Mouse (Mus musculus): ENCODE data around the gene Clec2g.

The Clec2g gene

DNA sequence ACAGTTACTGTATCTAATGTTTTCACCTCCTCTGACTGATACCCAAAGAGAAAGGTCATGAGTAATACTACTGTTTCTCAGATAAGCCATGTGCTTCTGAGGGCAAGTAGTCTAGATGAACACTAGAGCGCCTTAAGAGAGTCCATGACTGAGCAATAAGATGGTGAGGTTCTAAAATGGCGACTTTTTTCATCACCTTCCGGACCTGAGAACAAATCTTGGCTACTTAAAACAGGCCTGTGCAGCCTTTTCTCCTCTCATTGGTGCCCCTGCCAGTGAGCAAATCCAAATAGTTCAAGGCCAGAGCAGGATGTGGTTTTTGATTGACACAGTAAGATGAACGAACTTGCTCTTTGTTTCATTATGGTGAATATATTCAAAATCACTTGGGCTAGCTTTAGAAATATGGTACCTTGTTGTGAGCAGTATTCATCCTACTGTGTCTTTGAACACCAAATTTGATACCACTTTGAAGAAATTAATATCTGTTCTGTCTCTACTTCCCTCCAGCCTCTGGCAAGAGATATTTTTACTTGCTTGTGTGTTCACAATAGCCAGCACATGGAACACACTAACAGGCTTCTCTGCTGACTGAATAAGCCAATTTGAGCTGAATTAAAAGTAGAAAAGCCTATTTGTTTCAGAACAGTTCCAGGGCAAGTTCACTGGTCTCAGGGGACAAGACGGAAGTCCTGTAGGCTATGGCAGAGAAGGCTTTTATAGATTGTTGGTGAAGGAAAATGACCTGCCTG lies 38.7 kb downstream of the Clec2g start:
- WGBS = 82% methylated on average over 5 of the region's 5 CpGs

DNA sequence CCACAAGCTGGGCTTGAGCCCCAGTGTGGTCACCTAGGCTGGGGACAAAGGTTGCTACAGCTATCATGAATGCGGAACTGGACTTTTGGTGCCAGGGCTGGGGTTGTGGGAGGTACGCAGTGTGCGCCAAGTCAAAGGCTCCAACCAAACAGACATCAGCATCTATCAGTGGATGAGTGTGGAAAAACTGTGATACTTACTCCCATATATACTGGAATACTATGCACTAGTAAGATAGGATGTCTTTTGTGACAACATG lies 39.2 kb downstream of the Clec2g start:
- WGBS = 97% methylated on average over 3 of the region's 3 CpGs

GRCm38 (mm10) chr6:128981951-128982541 lies 47.9 kb downstream of the Clec2g start:
- WGBS = 76% methylated on average over 4 of the region's 4 CpGs

DNA sequence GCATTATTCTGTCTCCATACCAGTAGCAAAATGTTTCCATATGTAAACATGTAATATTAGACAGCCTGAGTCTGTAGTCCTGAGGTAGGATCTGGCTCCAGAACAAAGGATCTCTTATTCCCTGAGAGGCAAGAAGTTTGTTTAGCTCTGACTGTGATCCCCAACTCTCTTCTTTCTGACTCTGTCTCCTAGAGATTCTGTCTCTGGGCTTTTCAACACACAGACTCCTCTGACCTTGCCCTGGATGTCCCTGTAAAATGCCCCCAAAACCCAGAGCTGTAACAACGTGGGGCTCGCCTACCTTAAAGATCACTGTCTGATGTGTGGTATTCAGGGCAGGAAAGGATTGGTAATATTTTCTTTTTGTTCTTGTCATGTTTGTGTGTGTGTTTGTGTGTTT lies 58.2 kb downstream of the Clec2g start:
- 50% methylated on average over 2 of the region's 2 CpGs for WGBS

GRCm38 (mm10) chr6:128992753-128993152 lies 58.6 kb downstream of the Clec2g start:
- WGBS = 33% methylated on average over 3 of the region's 3 CpGs

DNA sequence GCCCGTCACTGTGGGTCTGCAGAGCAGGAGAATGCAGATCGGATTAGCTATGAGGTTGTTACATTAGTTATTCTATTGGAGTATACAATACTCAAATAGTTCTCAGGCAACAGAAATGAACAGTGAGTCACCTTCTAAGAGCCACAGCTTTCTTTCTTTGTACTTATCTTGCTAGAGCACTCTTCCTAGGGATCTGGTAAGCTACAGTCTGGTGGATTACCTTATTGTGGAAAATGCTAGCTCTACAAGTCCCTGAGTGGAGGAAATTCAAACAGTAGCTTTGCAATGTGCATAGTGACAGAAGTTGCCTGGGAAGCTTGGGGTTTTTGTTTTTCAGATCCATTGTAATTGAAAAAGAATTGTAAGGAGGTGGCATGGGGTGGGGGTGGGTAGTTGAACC lies 59.0 kb downstream of the Clec2g start:
- WGBS = 37% methylated on average over 2 of the region's 2 CpGs

DNA sequence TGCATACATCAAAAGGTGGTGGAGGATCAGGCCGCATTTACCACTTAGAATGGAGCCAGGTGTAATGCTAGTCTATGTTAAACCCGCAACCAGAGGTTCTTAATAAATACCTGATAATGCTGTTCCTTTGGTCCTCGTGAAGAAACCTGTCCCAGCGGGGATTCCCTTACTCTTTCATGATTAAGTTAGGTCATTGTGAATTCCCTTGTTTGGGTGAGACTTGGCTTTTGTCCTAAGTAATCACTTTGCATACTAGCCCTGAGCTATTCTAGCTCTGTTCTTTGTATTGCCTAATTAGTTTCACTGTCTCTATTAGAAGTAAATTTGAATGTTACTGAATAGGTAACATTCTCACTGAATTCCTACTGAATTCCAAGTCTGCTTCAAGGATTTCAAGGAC lies 60.2 kb downstream of the Clec2g start:
- 60% methylated on average over 4 of the region's 4 CpGs for WGBS

GRCm38 (mm10) chr6:128994742-128995141 lies 60.6 kb downstream of the Clec2g start:
- 74% methylated on average over 5 of the region's 5 CpGs for WGBS

- 97% methylated on average over 7 of the region's 7 CpGs for WGBS
These were observed 61.3 kb downstream of the Clec2g start for GRCm38 (mm10) chr6:128995250-128996053.

DNA sequence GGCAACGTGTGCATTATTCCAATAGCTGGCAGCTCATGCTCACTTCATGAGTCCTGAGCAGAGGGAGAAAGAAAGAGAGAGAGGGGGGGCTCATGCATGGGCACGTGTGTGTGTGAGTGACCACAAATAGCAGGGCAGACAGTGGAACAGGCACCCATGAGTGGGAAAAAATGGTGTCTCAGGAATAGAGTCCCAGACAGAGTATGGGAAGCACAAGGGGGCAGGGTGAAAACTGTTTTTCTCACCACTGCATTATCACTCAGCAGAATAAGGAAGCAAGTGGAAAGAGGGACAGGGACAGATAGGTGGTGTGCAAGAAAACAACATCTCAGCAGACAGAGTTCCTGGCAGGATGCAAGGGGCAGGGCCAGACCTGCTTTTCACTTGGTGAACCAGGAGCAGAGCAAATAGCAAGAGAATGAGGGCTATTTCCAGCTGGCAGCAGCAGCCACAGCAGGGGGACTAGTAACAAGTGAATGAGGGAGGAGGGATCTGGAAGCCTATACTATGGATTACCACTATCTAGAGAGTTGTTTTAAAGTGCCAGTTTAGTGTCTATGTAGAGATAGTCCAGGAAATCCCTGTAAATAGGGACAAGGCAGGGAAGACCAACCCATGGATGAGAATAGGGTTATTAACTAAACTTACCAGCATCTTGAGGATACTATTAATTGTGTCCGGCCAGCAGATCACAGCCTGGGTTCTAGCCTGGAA lies 62.0 kb downstream of the Clec2g start:
- WGBS = 68% methylated on average over 3 of the region's 3 CpGs

DNA sequence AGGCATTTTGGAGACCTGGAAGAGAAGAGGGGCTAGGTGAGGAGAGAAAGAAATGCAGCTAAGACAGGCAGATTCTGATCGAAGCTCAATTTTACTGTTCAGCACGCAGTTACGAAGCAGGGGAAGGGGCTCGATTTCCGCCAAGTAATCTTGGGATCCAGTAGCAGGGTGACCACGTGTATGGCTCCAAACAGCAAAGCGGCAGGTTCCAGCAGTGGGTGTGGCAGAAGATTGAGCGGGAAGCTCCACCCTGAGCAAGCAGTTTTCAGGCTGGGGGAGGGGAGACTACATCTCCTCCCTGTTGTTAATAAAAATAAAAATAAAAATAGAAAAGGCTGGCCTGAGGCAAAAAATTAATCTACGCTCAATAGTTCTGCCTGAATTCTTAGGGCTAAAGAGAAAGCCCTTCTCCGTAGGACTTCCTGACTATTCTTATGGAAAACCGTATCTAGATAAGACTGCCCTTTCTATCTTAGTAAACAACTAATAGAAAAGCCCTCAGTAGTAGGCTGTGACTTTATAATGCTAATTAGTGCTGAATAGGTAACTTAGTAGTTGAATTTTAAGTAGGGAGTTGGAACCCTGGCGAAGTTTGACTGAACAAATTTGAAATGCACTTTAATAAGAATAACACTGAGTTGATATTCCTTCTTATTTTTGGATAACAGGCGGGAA lies 62.7 kb downstream of the Clec2g start:
- 40% methylated on average over 13 of the region's 13 CpGs for WGBS

DNA sequence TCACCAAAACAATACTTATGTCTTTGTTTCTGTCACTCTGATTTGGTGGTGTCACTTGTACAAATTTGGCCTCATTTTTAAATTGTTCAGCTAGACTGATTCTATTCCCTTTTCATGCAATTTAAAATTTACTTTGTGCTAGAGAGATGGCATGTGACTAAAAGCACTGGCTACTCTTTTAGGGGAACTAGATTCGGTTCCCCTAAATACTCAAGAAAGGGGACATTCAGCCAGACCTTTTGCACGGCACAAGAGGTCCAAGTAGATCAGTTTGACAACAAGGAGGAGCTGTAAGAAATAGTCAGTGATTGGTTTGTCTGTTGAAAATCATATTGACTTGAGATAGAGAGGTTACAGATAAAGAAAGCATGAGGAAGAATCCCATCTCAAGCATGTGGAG lies 67.2 kb downstream of the Clec2g start:
- WGBS = 83% methylated on average over 2 of the region's 2 CpGs

- WGBS = 81% methylated on average over 8 of the region's 8 CpGs
These were observed 74.4 kb downstream of the Clec2g start for GRCm38 (mm10) chr6:129008552-129008951.

- 89% methylated on average over 7 of the region's 7 CpGs for WGBS
These were observed 75.8 kb downstream of the Clec2g start for GRCm38 (mm10) chr6:129009846-129010504.

- 89% methylated on average over 3 of the region's 3 CpGs for WGBS
These were observed 76.3 kb downstream of the Clec2g start for GRCm38 (mm10) chr6:129010505-129010873.

DNA sequence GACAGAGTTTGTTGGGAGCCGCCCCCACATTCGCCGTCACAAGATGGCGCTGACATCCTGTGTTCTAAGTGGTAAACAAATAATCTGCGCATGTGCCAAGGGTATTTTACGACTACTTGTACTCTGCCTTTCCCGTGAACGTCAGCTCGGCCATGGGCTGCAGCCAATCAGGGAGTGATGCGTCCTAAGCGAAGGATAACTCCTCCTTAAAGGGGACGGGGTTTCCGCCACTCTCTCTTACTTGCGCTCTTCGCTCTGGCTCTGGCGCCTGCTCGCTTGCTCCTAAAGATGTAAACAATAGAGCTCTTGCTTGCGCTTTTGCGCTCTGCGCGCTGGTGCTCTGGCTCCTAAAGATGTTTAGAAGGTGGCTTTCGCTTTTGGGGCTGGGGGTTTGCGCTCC lies 77.8 kb downstream of the Clec2g start:
- WGBS = 97% methylated on average over 21 of the region's 23 CpGs

DNA sequence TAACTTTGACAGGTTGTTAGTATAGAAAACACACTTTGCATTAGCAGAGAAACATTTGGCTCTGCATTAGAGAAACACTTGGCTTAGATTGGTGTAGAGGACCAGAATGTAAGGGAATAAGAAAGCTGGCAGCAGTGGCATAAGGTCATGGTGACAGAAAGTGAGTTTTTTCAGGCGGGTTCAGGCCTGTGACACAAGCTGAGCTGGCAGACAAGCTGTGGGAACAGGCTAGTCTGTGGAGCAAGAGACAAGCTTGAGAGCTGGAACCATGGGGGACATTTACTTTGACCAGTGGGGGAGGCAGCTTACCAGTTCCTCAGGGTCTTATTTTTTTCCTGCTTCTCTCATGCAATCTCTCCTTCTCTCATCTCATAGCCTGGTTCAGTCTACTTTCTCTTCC lies 78.8 kb downstream of the Clec2g start:
- WGBS = 83% methylated on average over 1 of the region's 1 CpGs

DNA sequence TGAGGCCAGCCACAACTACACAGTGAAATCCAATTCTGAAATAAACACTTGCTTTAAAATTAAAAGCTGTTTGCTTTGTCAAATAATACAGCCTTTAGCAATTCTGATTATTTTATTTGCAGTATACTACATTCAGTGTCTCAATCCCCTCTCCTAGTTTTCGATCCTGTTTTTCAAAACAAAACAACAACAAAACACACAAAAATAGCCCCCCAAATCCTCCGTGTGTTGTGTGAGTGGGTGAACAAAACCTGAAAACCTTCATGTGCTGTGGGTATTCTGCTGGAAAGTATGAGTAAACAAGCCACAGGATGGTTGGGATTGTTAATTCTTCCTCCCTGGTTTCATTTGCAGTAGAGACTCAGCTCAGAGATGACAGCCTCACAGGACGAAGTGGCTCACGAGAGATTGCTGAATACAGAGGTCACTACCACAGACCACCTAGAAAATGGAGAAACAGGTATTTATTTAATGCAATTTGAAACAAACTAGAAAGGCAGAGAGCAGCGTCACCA lies 79.6 kb downstream of the Clec2g start:
- WGBS = 90% methylated on average over 5 of the region's 5 CpGs

DNA sequence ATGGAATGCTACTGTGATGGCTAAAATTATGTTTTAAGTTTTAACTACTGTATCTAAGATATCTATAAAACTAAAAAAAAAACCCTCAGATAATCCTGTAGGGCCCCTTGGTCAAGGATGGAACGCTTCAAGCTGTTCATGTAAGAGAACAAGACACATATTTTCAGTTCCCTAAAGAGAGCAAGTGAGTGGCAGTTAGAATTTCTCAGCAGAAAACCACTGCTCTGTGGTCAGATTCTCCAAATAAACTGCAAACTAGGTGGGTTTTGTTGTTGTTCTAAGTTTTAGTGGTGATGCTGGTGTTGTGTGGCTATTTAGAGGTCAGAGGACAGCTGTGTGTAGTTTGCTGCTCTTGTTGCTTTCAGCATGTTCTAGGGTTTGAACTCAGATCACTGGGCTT lies 80.2 kb downstream of the Clec2g start:
- WGBS = 80% methylated on average over 1 of the region's 1 CpGs

GRCm38 (mm10) chr6:129027451-129028248 lies 93.5 kb downstream of the Clec2g start:
- 94% methylated on average over 8 of the region's 8 CpGs for WGBS

Measured in cerebral cortex, adult 2 months (tissue).